Comparison of ENCODE assay signal across 19 mouse cellular contexts in genomic region chr1:152727604-152728236, GRCm38 (mm10). TPM values are rescaled to one million over a fixed set of nuclear protein-coding genes. Genes with fewer than 3 reads are reported as not detected.
DNase-seq lines count a peak whose midpoint lies in the region; ATAC-seq and TF ChIP-seq lines count a peak whose summit lies in the region.
"Had no signal": no experiment of that assay in that cellular context is flagged by ENCODE, and none has a peak within 500 bp of the region (broad histone marks: within the 10 kb centered on the region; RNA-seq: fewer than 3 reads in every experiment).

No protein-coding gene starts in this region.

- 3% methylated on average over 5 of the region's 5 CpGs for WGBS in heart, adult 2 months

- no peak overlapping the region for H3K27ac ChIP-seq in heart, adult 2 months
- H3K27ac ChIP-seq: liver, embryonic 13.5 days; midbrain, embryonic 12.5 days had no signal

- H3K4me1 ChIP-seq in heart, adult 2 months (ENCODE audit: control insufficient read depth, insufficient read depth, low read length) = peaks cover 2% of the 10 kb centered on the region
- H3K4me1 ChIP-seq: liver, embryonic 13.5 days; midbrain, embryonic 12.5 days had no signal

- H3K79me2 ChIP-seq in heart, adult 2 months (replicated peaks; ENCODE audit: control insufficient read depth, insufficient read depth, low read length) = no peaks in the 10 kb centered on the region

- no peaks in the 10 kb centered on the region for H3K27me3 ChIP-seq in heart, adult 2 months (ENCODE audit: control insufficient read depth, insufficient read depth, low read length)
- H3K27me3 ChIP-seq: liver, embryonic 13.5 days; midbrain, embryonic 12.5 days had no signal

- TF ChIP-seq EP300 in heart, adult 2 months (IDR thresholded peaks at IDR 0.05; ENCODE audit: insufficient read depth, low read depth, low read length) = 0 out of 2 replicates have a peak, but pooled peaks have one; percentile 31

- DNase-seq in kidney, adult 8-10 months = peak; percentile 12 to 13
- DNase-seq in kidney, adult 11 months = no peak
- DNase-seq in heart, adult 2 months = peak in 1 of 2 experiments; percentile 34
- peak; percentile 53 to 58 for DNase-seq in heart, postnatal 10 days
- no peak for DNase-seq in thymus, postnatal 25 days
- no peak for DNase-seq in right cerebral cortex, postnatal 14 days
- no peak for DNase-seq in spleen, postnatal 36 days (ENCODE audit: low spot score in 2 of 2)
- DNase-seq: B cell, adult 2 months; cerebellum, adult 2 months; liver, embryonic 13.5 days had no signal

- H3K9ac ChIP-seq in heart, adult 2 months (ENCODE audit: low read depth, low read length) = no peak overlapping the region
- H3K9ac ChIP-seq: liver, embryonic 13.5 days; midbrain, embryonic 12.5 days had no signal

- TF ChIP-seq POLR2A in heart, adult 2 months (IDR thresholded peaks at IDR 0.05; ENCODE audit: insufficient read depth, low read depth, low read length) = no peak

- intact Hi-C loops in heart, adult 2 months (cut with DNase I) = loop anchor here (5.0 kb wide), 1 partner anchor 40 kb away; the partner anchor contains the start of genes Arpc5 and Rgl1
- intact Hi-C loops in heart, postnatal 10 days (cut with DNase I) = no loop called here

- no peak for TF ChIP-seq CTCF in heart, adult 2 months (IDR thresholded peaks at IDR 0.05)

- no peaks in the 10 kb centered on the region for H3K36me3 ChIP-seq in heart, adult 2 months (ENCODE audit: control insufficient read depth, insufficient read depth, low read length)
- H3K36me3 ChIP-seq: liver, embryonic 13.5 days; midbrain, embryonic 12.5 days had no signal

- peak; percentile 61 for ATAC-seq in megakaryocyte progenitor cell, adult 5-6 weeks (replicated peaks; ENCODE audit: poor library complexity)
- ATAC-seq: activated CD4-positive, CD25-positive, alpha-beta regulatory T cell, adult 4 months; intestine, postnatal 0 days had no signal

- H3K4me3 ChIP-seq in heart, adult 2 months = no peak overlapping the region
- H3K4me3 ChIP-seq: liver, embryonic 13.5 days; midbrain, embryonic 12.5 days had no signal

RNA-seq across cellular contexts. Expression of gene Apobec4, which starts 22.6 kb away (rescaled TPM):
- total RNA-seq in heart, adult 2 months (2021) = not detected
- not detected in 2 replicates for polyA plus RNA-seq in heart, adult 2 months (2012; rRNA removed)
- total RNA-seq in heart, postnatal 10 days (2021) = not detected
- total RNA-seq in megakaryocyte progenitor cell, adult 5-6 weeks (2015) = not detected in 2 replicates
- total RNA-seq in megakaryocyte progenitor cell, adult 5-6 weeks (2017) = not detected in 2 replicates
- total RNA-seq: ES-E14; hematopoietic stem cell, adult 5-6 weeks; layer of hippocampus, postnatal 10 days; left cerebral cortex, postnatal 25 days had no signal
- polyA plus RNA-seq: activated CD4-positive, CD25-positive, alpha-beta regulatory T cell, adult 4 months; brain, embryonic 14.5 days; cerebellum, adult 2 months; intestine, postnatal 0 days; liver, embryonic 13.5 days; midbrain, embryonic 12.5 days had no signal

RNA-seq across cellular contexts. Expression of gene Rgl1, which starts 38.4 kb away (rescaled TPM):
- total RNA-seq in heart, adult 2 months (2021) = 10 to 100 TPM; 28.4 to 33.2 TPM
- 14.9 and 22.7 TPM in 2 replicates for polyA plus RNA-seq in heart, adult 2 months (2012; rRNA removed)
- total RNA-seq in heart, postnatal 10 days (2021) = 10 to 100 TPM; 59.3 to 72.0 TPM
- total RNA-seq in megakaryocyte progenitor cell, adult 5-6 weeks (2015) = 1.3 and 1.6 TPM in 2 replicates
- 1.4 and 2.7 TPM in 2 replicates for total RNA-seq in megakaryocyte progenitor cell, adult 5-6 weeks (2017)

RNA-seq across cellular contexts. Expression of gene Arpc5, which starts 38.6 kb away (rescaled TPM):
- 10 to 100 TPM; 26.4 to 27.7 TPM for total RNA-seq in heart, adult 2 months (2021)
- 23.6 and 32.9 TPM in 2 replicates for polyA plus RNA-seq in heart, adult 2 months (2012; rRNA removed)
- total RNA-seq in heart, postnatal 10 days (2021) = 10 to 100 TPM; 81.2 to 86.1 TPM
- total RNA-seq in megakaryocyte progenitor cell, adult 5-6 weeks (2015) = 264 and 298 TPM in 2 replicates
- 127 and 137 TPM in 2 replicates for total RNA-seq in megakaryocyte progenitor cell, adult 5-6 weeks (2017)

Comparison
In these comparisons a context has a peak if more than half of its experiments do, and no peak if none do; other contexts are left out.
1. DNase-seq: peak in kidney, adult 8-10 months (2 of 2) and heart, postnatal 10 days (2 of 2); none in kidney, adult 11 months (single experiment), thymus, postnatal 25 days (single experiment), right cerebral cortex, postnatal 14 days (single experiment) and spleen, postnatal 36 days (0 of 2).
2. RNA of gene Rgl1, which starts 38.4 kb away (total RNA-seq): 59.3 to 72.0 TPM in heart, postnatal 10 days and 28.4 to 33.2 TPM in heart, adult 2 months; 1.3 to 2.7 TPM in megakaryocyte progenitor cell, adult 5-6 weeks; every median in the first group is over 4 times any median in the second.